Mouse (Mus musculus) erythroblast, embryonic 14.5 days (primary cell): ENCODE data around the gene Tcta.

Source experiments
- GATA1 ChIP-seq: IDR thresholded peaks from 2 replicates; pipeline ENCODE4 v1.6.1; 2012; ENCODE audit warnings: low read length, inconsistent platforms, mixed read lengths
- TAL1 ChIP-seq: IDR thresholded peaks from 3 replicates; pipeline ENCODE4 v1.6.1; 2012; ENCODE audit warnings: low read length, inconsistent platforms, mixed read lengths

DNA sequence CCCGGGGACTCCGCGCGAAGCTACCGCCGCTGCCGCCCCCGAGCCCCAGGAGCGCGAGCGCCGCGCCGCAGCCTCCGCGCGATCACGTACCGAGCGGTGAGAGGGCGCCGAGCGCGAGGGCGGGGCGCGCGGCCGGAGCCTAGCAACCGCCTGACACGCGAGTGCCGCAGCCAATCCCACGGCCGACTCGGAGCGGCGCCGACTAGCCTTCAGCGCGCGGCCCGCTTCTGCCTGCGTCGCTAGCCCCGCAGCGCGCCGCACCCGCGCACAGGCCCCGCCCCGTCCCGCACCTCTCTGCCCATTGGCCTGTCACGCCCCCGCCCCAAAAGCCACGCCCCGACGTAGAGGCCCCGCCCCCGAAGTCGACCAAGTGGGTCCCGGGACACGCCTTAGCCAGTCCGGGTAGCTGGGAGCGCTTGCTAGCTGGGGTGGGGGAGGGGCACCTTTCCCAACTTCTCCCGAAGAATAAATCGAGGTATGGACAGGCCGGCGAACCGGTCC is 42.2 kb downstream of the Tcta start, which contains the start of gene Dag1:
- TF ChIP-seq GATA1 (no peak), TAL1 (no peak)
